Mouse (Mus musculus) liver, adult 2 months (tissue): ENCODE measurements around the gene Ints14.
"Not testable (repeated sequence)": the region's sequence is repeated elsewhere in the genome, so short reads cannot be mapped to it uniquely, and the experiment has no call there.

Source experiments
- CTCF ChIP-seq: fragments of 200-500 bp; IDR thresholded peaks from 2 replicates; pipeline ENCODE4 v1.5.1; 2011; ENCODE audit warnings: low read depth, low read length, control low read depth
- POLR2A ChIP-seq: fragments of 200-500 bp; IDR thresholded peaks from 2 replicates; pipeline ENCODE4 v1.6.1; 2011; ENCODE audit warnings: low read length, control low read depth; ENCODE audit not compliant: insufficient read depth; ENCODE audit errors: extremely low read depth

- TF ChIP-seq CTCF, POLR2A: not testable (repeated sequence)
Observed at GRCm38 (mm10) chr9:64995464-64995863, 34.8 kb downstream of the Ints14 start.
